Mouse (Mus musculus): ENCODE data around the gene Zfp414.

Zfp414 gene

DNA sequence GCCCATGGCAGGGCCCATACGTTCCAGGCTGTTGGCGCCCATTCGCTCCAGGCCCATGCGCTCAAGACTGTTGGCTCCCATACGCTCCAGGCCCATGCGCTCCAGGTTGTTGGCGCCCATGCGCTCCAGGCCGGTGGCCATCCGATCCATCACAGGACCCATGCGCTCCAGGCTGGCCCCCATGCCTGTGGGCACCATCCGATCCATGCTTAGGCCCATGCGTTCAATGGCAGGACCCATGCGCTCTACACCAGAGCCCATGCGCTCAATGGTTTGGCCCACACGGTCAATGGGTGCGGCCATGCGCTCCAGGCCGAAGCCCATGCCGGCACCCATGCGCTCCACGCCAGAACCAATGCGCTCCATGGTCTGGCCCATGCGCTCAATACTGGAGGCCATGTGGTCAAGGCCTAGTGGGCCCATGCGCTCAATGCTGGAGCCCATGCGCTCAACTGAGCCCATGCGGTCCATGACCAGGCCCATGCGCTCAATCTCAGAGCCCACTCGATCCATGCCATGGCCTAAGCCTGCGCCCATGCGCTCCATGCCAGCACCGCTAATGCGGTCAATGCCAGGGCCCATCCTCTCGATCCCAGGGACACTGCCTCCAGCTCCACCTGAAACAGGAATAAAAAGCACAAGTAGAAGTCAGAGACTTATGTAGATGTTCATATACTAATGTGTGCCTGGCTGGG lies 21.0 kb downstream of the Zfp414 start:
- DNase-seq = no peak

DNA sequence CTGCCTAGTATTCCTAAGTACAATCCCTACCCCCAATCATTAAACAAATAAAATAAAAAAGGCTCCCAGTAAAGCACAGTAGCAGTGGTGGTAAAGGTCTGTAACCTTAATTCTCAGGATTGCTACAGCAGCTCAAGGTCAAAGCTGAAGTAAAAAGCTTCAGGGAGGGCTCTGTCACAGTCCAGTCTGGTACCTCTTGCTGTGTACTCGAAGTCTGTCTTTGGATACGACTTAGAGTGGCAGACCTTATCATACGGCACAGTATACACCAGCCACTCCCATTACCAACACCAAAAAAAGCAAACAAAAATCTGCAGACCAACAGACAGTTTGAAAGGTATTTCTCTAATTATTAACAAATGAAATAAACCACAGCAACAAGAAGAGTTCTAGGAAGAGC lies 37.9 kb downstream of the Zfp414 start:
- DNase-seq = no peak

- no peak for DNase-seq
Observed at GRCm38 (mm10) chr17:33669681-33670080, 40.8 kb downstream of the Zfp414 start.

DNA sequence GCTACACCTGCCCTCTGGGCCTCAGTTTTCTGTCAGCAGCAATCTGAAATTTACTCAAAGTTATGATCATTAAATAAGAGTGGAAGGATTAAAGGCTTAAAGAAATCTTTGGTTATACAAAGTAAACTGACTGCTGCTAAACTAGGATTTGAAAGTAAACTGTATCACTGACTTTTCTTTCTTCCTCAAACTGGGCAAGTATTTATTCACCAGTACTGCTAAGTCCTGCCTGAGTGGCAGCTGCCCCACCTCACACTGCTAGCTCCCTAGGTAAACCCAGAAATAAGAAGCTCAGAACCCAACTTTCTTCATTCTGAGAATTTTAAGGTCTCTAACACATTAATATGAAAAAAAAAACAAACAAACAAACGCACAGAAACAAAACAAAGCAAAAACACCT lies 44.9 kb downstream of the Zfp414 start:
- no peak for DNase-seq

GRCm38 (mm10) chr17:33675452-33675851 lies 46.6 kb downstream of the Zfp414 start:
- DNase-seq = peak; percentile 64

DNA sequence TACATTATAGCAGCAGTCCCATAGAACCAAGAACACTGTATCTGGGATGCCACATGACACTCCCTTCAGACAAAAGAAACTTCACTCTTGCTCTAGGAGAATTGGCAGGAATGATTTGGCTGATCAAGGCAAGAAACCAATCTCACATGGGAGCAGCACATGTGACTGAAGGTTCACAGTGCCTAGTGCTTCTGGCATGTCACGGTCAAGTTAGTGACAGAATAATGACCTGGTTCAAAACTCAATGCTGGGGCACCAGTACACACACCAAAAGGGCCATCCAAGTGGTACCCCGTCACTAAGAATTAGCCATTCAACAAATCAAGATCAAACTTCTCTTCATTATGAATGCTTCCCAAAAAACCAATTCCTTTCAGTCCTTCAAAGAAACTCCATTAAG lies 47.2 kb downstream of the Zfp414 start:
- DNase-seq = no peak

DNA sequence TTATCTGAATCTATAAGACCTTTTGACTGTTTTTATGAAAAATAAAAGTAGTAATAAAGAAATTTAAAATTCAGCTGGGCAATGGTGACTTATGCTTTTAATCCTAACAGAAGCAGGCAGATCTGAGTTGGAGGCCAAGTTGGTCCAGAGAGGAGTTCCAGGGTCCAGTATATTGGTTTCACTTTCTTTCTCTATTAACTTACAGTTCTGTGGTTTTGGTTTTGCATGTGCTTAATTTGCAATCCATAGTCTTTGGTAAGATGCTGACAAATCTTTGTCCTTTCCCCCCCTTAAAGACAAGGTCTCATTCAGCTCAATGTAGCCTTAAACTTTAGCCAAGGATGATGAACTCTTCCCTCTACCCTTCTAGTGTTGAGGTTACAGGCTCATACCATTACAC lies 49.9 kb downstream of the Zfp414 start:
- DNase-seq = no peak

All from kidney, postnatal 14 days (tissue).